In the genomic region with DNA sequence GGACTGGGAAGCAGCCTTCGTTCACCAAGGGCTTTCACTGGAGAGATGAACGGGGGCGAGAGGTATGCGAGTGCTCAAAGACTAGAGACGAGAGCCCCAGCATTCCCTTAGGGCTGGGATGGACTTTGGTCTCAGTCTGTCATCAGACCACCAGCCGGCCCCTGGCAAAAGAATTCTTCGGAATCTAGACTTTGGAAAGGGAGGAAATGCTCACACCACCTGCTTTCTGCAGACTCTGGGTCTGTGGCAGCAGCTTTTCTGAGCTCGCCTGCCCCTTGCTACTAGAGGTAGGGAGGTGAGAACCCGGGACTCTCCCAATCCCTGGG, we compare ENCODE assay signal across 8 mouse cellular contexts. TPM values are rescaled to one million over a fixed set of nuclear protein-coding genes. Genes with fewer than 3 reads are reported as not detected.
DNase-seq lines count a peak whose midpoint lies in the region; ATAC-seq and TF ChIP-seq lines count a peak whose summit lies in the region.
"Had no signal": no experiment of that assay in that cellular context is flagged by ENCODE, and none has a peak within 500 bp of the region (broad histone marks: within the 10 kb centered on the region; RNA-seq: fewer than 3 reads in every experiment).

No protein-coding gene starts in this region.

- DNase-seq in lung, adult 2 months: no peak
- no peak for DNase-seq in layer of hippocampus, adult 8-10 months (ENCODE audit: low spot score in 2 of 2)
- DNase-seq in gastrocnemius, adult 18-20 months (ENCODE audit: low spot score): no peak

- 2% methylated on average over 9 of the region's 9 CpGs for WGBS in lung, embryonic 16.5 days
- 5% methylated on average over 9 of the region's 9 CpGs for WGBS in lung, adult 2 months
- whole genome bisulfite sequencing in forebrain, embryonic 13.5 days: 2% methylated on average over 9 of the region's 9 CpGs
- under 1% methylated on average over 9 of the region's 9 CpGs for WGBS in limb, embryonic 15.5 days
- 2% methylated on average over 9 of the region's 9 CpGs for WGBS in stomach, embryonic 16.5 days

- no peak; the same call in 1 of the 2 replicates for ATAC-seq in lung, embryonic 16.5 days (ENCODE audit: low read depth)
- peak; percentile 23; the same call in 1 of the 2 replicates for ATAC-seq in forebrain, embryonic 13.5 days
- no peak for ATAC-seq in limb, embryonic 15.5 days (ENCODE audit: insufficient number of reproducible peaks, low FRiP score, low TSS enrichment, low read depth)
- ATAC-seq in stomach, embryonic 16.5 days (ENCODE audit: insufficient read depth, low FRiP score): no peak

- H3K27me3 ChIP-seq in lung, embryonic 16.5 days (ENCODE audit: control insufficient read depth, insufficient read depth, low read depth, low read length): peaks cover 51% of the 10 kb centered on the region
- H3K27me3 ChIP-seq in forebrain, embryonic 13.5 days: peaks cover 82% of the 10 kb centered on the region
- peaks cover 71% of the 10 kb centered on the region for H3K27me3 ChIP-seq in limb, embryonic 15.5 days
- H3K27me3 ChIP-seq in stomach, embryonic 16.5 days (ENCODE audit: control insufficient read depth, insufficient read depth, low read length): peaks cover 55% of the 10 kb centered on the region

- no peak for TF ChIP-seq CTCF in lung, adult 2 months (IDR thresholded peaks at IDR 0.05; ENCODE audit: insufficient read depth, low read length)

- H3K36me3 ChIP-seq in lung, embryonic 16.5 days (ENCODE audit: control insufficient read depth, insufficient read depth, low read length): no peaks in the 10 kb centered on the region
- no peaks in the 10 kb centered on the region for H3K36me3 ChIP-seq in forebrain, embryonic 13.5 days (ENCODE audit: poor library complexity, severe bottlenecking)
- no peaks in the 10 kb centered on the region for H3K36me3 ChIP-seq in limb, embryonic 15.5 days
- H3K36me3 ChIP-seq in stomach, embryonic 16.5 days (ENCODE audit: control insufficient read depth, insufficient read depth, low read length): no peaks in the 10 kb centered on the region

- no peak overlapping the region for H3K27ac ChIP-seq in lung, embryonic 16.5 days (ENCODE audit: low read length)
- no peak overlapping the region for H3K27ac ChIP-seq in forebrain, embryonic 13.5 days
- no peak overlapping the region for H3K27ac ChIP-seq in limb, embryonic 15.5 days
- H3K27ac ChIP-seq in stomach, embryonic 16.5 days (ENCODE audit: low read length): no peak overlapping the region

- peak overlapping the region; percentile 32; the same call in 1 of the 2 replicates for H3K9ac ChIP-seq in lung, embryonic 16.5 days (ENCODE audit: low read length)
- peak overlapping the region; percentile 43; the same call in 1 of the 2 replicates for H3K9ac ChIP-seq in forebrain, embryonic 13.5 days
- no peak overlapping the region for H3K9ac ChIP-seq in limb, embryonic 15.5 days
- H3K9ac ChIP-seq in stomach, embryonic 16.5 days (ENCODE audit: low read length): no peak overlapping the region

- no peak for TF ChIP-seq POLR2A in lung, adult 2 months (IDR thresholded peaks at IDR 0.05; ENCODE audit: borderline replicate concordance, extremely low read depth, low read depth, low read length)

- no peaks in the 10 kb centered on the region for H3K9me3 ChIP-seq in lung, embryonic 16.5 days (ENCODE audit: control insufficient read depth, low read length)
- no peaks in the 10 kb centered on the region for H3K9me3 ChIP-seq in forebrain, embryonic 13.5 days (replicated peaks)
- H3K9me3 ChIP-seq in limb, embryonic 15.5 days: no peaks in the 10 kb centered on the region
- H3K9me3 ChIP-seq in stomach, embryonic 16.5 days (replicated peaks; ENCODE audit: control insufficient read depth, low read length): no peaks in the 10 kb centered on the region

- H3K4me1 ChIP-seq in lung, embryonic 16.5 days (replicated peaks; ENCODE audit: control insufficient read depth, insufficient read depth, low read length): peaks cover 4% of the 10 kb centered on the region
- H3K4me1 ChIP-seq in lung, adult 2 months (ENCODE audit: control insufficient read depth, insufficient read depth, low read length): no peaks in the 10 kb centered on the region; the same call in 1 of the 2 replicates
- peaks cover 15% of the 10 kb centered on the region; the same call in 1 of the 2 replicates for H3K4me1 ChIP-seq in forebrain, embryonic 13.5 days
- peaks cover 31% of the 10 kb centered on the region for H3K4me1 ChIP-seq in limb, embryonic 15.5 days
- H3K4me1 ChIP-seq in stomach, embryonic 16.5 days (ENCODE audit: control insufficient read depth, insufficient read depth, low read length): peaks cover 4% of the 10 kb centered on the region; the same call in 1 of the 2 replicates

- H3K4me3 ChIP-seq in lung, embryonic 16.5 days (ENCODE audit: low read length): peak overlapping the region; percentile 28; the same call in 1 of the 2 replicates
- H3K4me3 ChIP-seq in lung, adult 2 months (replicated peaks; ENCODE audit: extremely low read depth, low read depth, low read length): no peak overlapping the region
- peak overlapping the region; percentile 34 for H3K4me3 ChIP-seq in forebrain, embryonic 13.5 days
- peak overlapping the region; percentile 28 for H3K4me3 ChIP-seq in limb, embryonic 15.5 days
- peak overlapping the region; percentile 35 for H3K4me3 ChIP-seq in stomach, embryonic 16.5 days (replicated peaks; ENCODE audit: low read length)

- peak overlapping the region; percentile 59 for H3K4me2 ChIP-seq in lung, embryonic 16.5 days (ENCODE audit: low read depth, low read length)
- H3K4me2 ChIP-seq in forebrain, embryonic 13.5 days: peak overlapping the region; percentile 66
- H3K4me2 ChIP-seq in limb, embryonic 15.5 days: peak overlapping the region; percentile 55
- peak overlapping the region; percentile 57 for H3K4me2 ChIP-seq in stomach, embryonic 16.5 days (ENCODE audit: low read depth, low read length)

RNA-seq across cellular contexts. Expression of a gene that starts 14.2 kb away (rescaled TPM):
- polyA plus RNA-seq in lung, embryonic 16.5 days (2015; fragmentation: Nextera tagmentation; extraction: Ambion mirVana): not detected in 2 replicates
- polyA plus RNA-seq in lung, adult 2 months (2012; rRNA removed): 0.05 and 0.09 TPM in 2 replicates
- polyA plus RNA-seq in forebrain, embryonic 13.5 days (2015; fragmentation: Nextera tagmentation; extraction: Ambion mirVana): not detected in 2 replicates
- polyA plus RNA-seq in limb, embryonic 15.5 days (2015; fragmentation: Nextera tagmentation; extraction: Ambion mirVana): 0.64 and 1.5 TPM in 2 replicates
- polyA plus RNA-seq in stomach, embryonic 16.5 days (2015; fragmentation: Nextera tagmentation; extraction: Ambion mirVana): not detected in 2 replicates
- not detected for total RNA-seq in layer of hippocampus, adult 8-10 months (2022)
- 10 to 100 TPM; 62.4 to 63.1 TPM for total RNA-seq in gastrocnemius, adult 18-20 months (2021)
- polyA plus RNA-seq: large intestine, adult 2 months had no signal

Comparison
In these comparisons a context has a peak if more than half of its experiments do, and no peak if none do; other contexts are left out.
1. H3K9ac ChIP-seq: peak in lung, embryonic 16.5 days (single experiment) and forebrain, embryonic 13.5 days (single experiment); none in limb, embryonic 15.5 days (single experiment) and stomach, embryonic 16.5 days (single experiment).
2. Peak in every context shown above with its lines, with median percentiles within 50 percentile points of each other: H3K4me2 ChIP-seq.